Mouse (Mus musculus) ES-E14 (cell line): ENCODE data around the gene Hlcs. TPM values are rescaled to one million over a fixed set of nuclear protein-coding genes. Genes with fewer than 3 reads are reported as not detected.

ENCODE experiments used
- DNase-seq: peaks from one replicate; pipeline ENCODE4 v3.0.0-alpha.2; 2013; ENCODE audit warnings: low read depth, low spot score
- H3K27ac ChIP-seq: 2 replicates; pipeline ENCODE4 v1.5.1; 2012; ENCODE audit warnings: low read depth, mild to moderate bottlenecking, low read length, moderate library complexity, mixed read lengths; ENCODE audit not compliant: poor library complexity, insufficient read depth, severe bottlenecking
- H3K36me3 ChIP-seq: 2 replicates; pipeline ENCODE4 v1.6.1; 2012; ENCODE audit warnings: mild to moderate bottlenecking, low read length, moderate library complexity, mixed read lengths; ENCODE audit not compliant: control insufficient read depth, poor library complexity, insufficient read depth, severe bottlenecking
- H3K4me1 ChIP-seq, 2 experiments: fragments of 150-350 bp in 1 of 2; sonication (generic) in 1 of 2; 2 replicates each; pipeline ENCODE4 v1.6.1; 2012; ENCODE audit warnings: low read length in 2 of 2, mild to moderate bottlenecking in 1 of 2, mixed read lengths in 1 of 2; ENCODE audit not compliant: control insufficient read depth in 2 of 2, insufficient read depth in 2 of 2, poor library complexity in 1 of 2
- H3K4me3 ChIP-seq, 2 experiments: fragments of 150-350 bp in 1 of 2; sonication (generic) in 1 of 2; 2 replicates each; pipeline ENCODE4 v1.5.1; 2012; ENCODE audit warnings: low read length in 2 of 2, low read depth in 1 of 2, mild to moderate bottlenecking in 1 of 2, mixed read lengths in 1 of 2; ENCODE audit not compliant: insufficient read depth in 1 of 2, poor library complexity in 1 of 2, severe bottlenecking in 1 of 2
- H3K9ac ChIP-seq: 2 replicates; pipeline ENCODE4 v1.6.1; 2012; ENCODE audit warnings: low read depth, mild to moderate bottlenecking, low read length, mixed read lengths; ENCODE audit not compliant: poor library complexity, insufficient read depth, severe bottlenecking
- H3K9me3 ChIP-seq: fragments of 150-350 bp; sonication (generic); 2 replicates; pipeline ENCODE4 v1.6.1; 2012; ENCODE audit warnings: low read depth, mild to moderate bottlenecking, low read length; ENCODE audit not compliant: control insufficient read depth, insufficient read depth
- CHD2 ChIP-seq: IDR thresholded peaks from 2 replicates; pipeline ENCODE4 v1.6.1; 2014; ENCODE audit warnings: mild to moderate bottlenecking, low read depth, low read length, inconsistent platforms
- HCFC1 ChIP-seq: IDR thresholded peaks from 2 replicates; pipeline ENCODE4 v1.6.1; 2012; ENCODE audit warnings: low read length, inconsistent platforms, borderline replicate concordance; ENCODE audit not compliant: insufficient read depth
- MAFK ChIP-seq: IDR thresholded peaks from 2 replicates; pipeline ENCODE4 v1.6.1; 2014; ENCODE audit warnings: mild to moderate bottlenecking, low read depth, low read length, inconsistent platforms; ENCODE audit not compliant: insufficient read depth
- ZC3H11A ChIP-seq: IDR thresholded peaks from 2 replicates; pipeline ENCODE4 v1.6.1; 2012; ENCODE audit warnings: low read depth, mild to moderate bottlenecking, inconsistent platforms, low read length, borderline replicate concordance
- ZNF384 ChIP-seq: IDR thresholded peaks from 2 replicates; pipeline ENCODE4 v1.6.1; 2012; ENCODE audit warnings: low read depth, low read length, inconsistent platforms
- in situ Hi-C, 2 experiments: fragments of 600-800 bp; cut with MboI; formaldehyde crosslinking; loops; one replicate each; pipeline ENCODE4 v1.15.1; 2025; ENCODE audit warnings: low sequenced_read_pairs in 2 of 2, inconsistent platforms in 1 of 2; ENCODE audit not compliant: unreplicated experiment in 2 of 2
- total RNA-seq: library from RNA; depleted of rRNA; stranded (reverse); fragments of 300-350 nt; gene quantifications from 2 replicates; pipeline ENCODE4 v1.2.3, GENCODE M21; 2012

Gene Hlcs
- total RNA-seq, 1 experiment = 5.2 TPM

GRCm38 (mm10) chr16:94258366-94259310 is 54.7 kb downstream of the Hlcs start:
- Histone ChIP-seq H3K27ac (no peak overlapping the region), H3K9ac (no peak overlapping the region), H3K9me3 (no peaks in the 10 kb centered on the region), H3K4me1 (no peaks in the 10 kb centered on the region), H3K4me3 (no peak overlapping the region), H3K36me3 (peaks cover 4% of the 10 kb centered on the region; the same call in 1 of the 2 replicates)
- TF ChIP-seq ZC3H11A (peak; percentile 76), CHD2 (no peak)
- DNase-seq = peak; percentile 78
- in situ Hi-C loops = no loop called here

GRCm38 (mm10) chr16:94255592-94255991 is 57.8 kb downstream of the Hlcs start:
- Histone ChIP-seq H3K9me3 (no peaks in the 10 kb centered on the region), H3K36me3 (no peaks in the 10 kb centered on the region), H3K27ac (no peak overlapping the region), H3K4me1 (no peaks in the 10 kb centered on the region), H3K9ac (no peak overlapping the region), H3K4me3 (no peak overlapping the region)
- TF ChIP-seq ZC3H11A (no peak), CHD2 (no peak), MAFK (no peak), HCFC1 (no peak), ZNF384 (no peak)
- in situ Hi-C loops = no loop called here
- DNase-seq = no peak

GRCm38 (mm10) chr16:94255035-94255434 is 58.3 kb downstream of the Hlcs start:
- DNase-seq = no peak
- H3K9me3 ChIP-seq = no peaks in the 10 kb centered on the region
- no peak overlapping the region for H3K4me3 ChIP-seq
- H3K4me1 ChIP-seq = no peaks in the 10 kb centered on the region
- in situ Hi-C loops = no loop called here
- no peaks in the 10 kb centered on the region for H3K36me3 ChIP-seq
- TF ChIP-seq ZC3H11A (no peak), ZNF384 (no peak), MAFK (no peak), HCFC1 (no peak), CHD2 (no peak)
- H3K9ac ChIP-seq = no peak overlapping the region
- H3K27ac ChIP-seq = no peak overlapping the region

- H3K36me3 ChIP-seq = no peaks in the 10 kb centered on the region
- no peak for DNase-seq
- no peaks in the 10 kb centered on the region for H3K9me3 ChIP-seq
- no peaks in the 10 kb centered on the region for H3K4me1 ChIP-seq
- TF ChIP-seq MAFK (no peak), HCFC1 (no peak), CHD2 (no peak), ZC3H11A (no peak), ZNF384 (no peak)
- no peak overlapping the region for H3K27ac ChIP-seq
- no peak overlapping the region for H3K9ac ChIP-seq
- in situ Hi-C loops = no loop called here
- no peak overlapping the region; a peak in 1 of 4 replicates for H3K4me3 ChIP-seq
Measured at GRCm38 (mm10) chr16:94254415-94254891, 58.9 kb downstream of the Hlcs start.
